Mouse (Mus musculus) hindbrain, embryonic 12.5 days (tissue): ENCODE data around the gene Anks1b. TPM values are rescaled to one million over a fixed set of nuclear protein-coding genes. Genes with fewer than 3 reads are reported as not detected.

ENCODE experiments used
- ATAC-seq: fragments of 200-750 bp; cut with Nextera tagmentation; 2 replicates; pipeline ENCODE4 v1.8.0; 2017; ENCODE audit warnings: moderate TSS enrichment; ENCODE audit not compliant: low FRiP score
- H3K27ac ChIP-seq: fragments of 300-500 bp; sonication (generic); 2 replicates; pipeline ENCODE4 v1.5.1; 2016; ENCODE audit warnings: mild to moderate bottlenecking
- H3K27me3 ChIP-seq: fragments of 300-500 bp; sonication (generic); 2 replicates; pipeline ENCODE4 v1.6.1; 2016; ENCODE audit warnings: mild to moderate bottlenecking
- H3K36me3 ChIP-seq: fragments of 300-500 bp; sonication (generic); 2 replicates; pipeline ENCODE4 v1.6.1; 2016; ENCODE audit warnings: mild to moderate bottlenecking
- H3K4me1 ChIP-seq: fragments of 300-500 bp; sonication (generic); 2 replicates; pipeline ENCODE4 v1.6.1; 2016
- H3K4me2 ChIP-seq: fragments of 300-500 bp; sonication (generic); replicated peaks from 2 replicates; pipeline ENCODE4 v1.6.1; 2016; ENCODE audit warnings: mild to moderate bottlenecking
- H3K4me3 ChIP-seq: fragments of 300-500 bp; sonication (generic); 2 replicates; pipeline ENCODE4 v1.5.1; 2016; ENCODE audit warnings: mild to moderate bottlenecking
- H3K9ac ChIP-seq: fragments of 300-500 bp; sonication (generic); 2 replicates; pipeline ENCODE4 v1.6.1; 2016; ENCODE audit warnings: mild to moderate bottlenecking, moderate library complexity
- H3K9me3 ChIP-seq: fragments of 300-500 bp; sonication (generic); replicated peaks from 2 replicates; pipeline ENCODE4 v1.6.1; 2016; ENCODE audit warnings: mild to moderate bottlenecking
- WGBS: fragments of 180-500 bp; shearing (Covaris S2); methylation state at CpG from one replicate; pipeline ENCODE4 v1.1.7; 2016; 5-methylcytosine and 5-hydroxymethylcytosine counted together
- polyA plus RNA-seq: library from polyadenylated mRNA; unstranded; fragments of >200 nt; fragmentation: Nextera tagmentation; extraction: Ambion mirVana; gene quantifications from 2 replicates; pipeline ENCODE4 v1.2.1, GENCODE M21; 2016

Anks1b gene
- polyA plus RNA-seq, 1 experiment from 2014 or later, result 26.1 TPM

- H3K4me2 ChIP-seq, result no peak overlapping the region
- no peak overlapping the region for H3K9ac ChIP-seq
- no peaks in the 10 kb centered on the region for H3K27me3 ChIP-seq
- no peak overlapping the region for H3K4me3 ChIP-seq
- no peaks in the 10 kb centered on the region for H3K9me3 ChIP-seq
- no peak overlapping the region for H3K27ac ChIP-seq
- H3K4me1 ChIP-seq, result no peaks in the 10 kb centered on the region
- ATAC-seq, result no peak
- H3K36me3 ChIP-seq, result no peaks in the 10 kb centered on the region
- 85% methylated on average over 3 of the region's 3 CpGs for WGBS
Observed at GRCm38 (mm10) chr10:90222793-90223495, 349.6 kb downstream of the Anks1b start.

GRCm38 (mm10) chr10:90235273-90235672, 362.0 kb downstream of the Anks1b start:
- Histone ChIP-seq H3K4me2 (no peak overlapping the region), H3K4me3 (no peak overlapping the region), H3K4me1 (no peaks in the 10 kb centered on the region), H3K9ac (no peak overlapping the region), H3K36me3 (no peaks in the 10 kb centered on the region), H3K27ac (no peak overlapping the region), H3K27me3 (no peaks in the 10 kb centered on the region), H3K9me3 (no peaks in the 10 kb centered on the region)
- 71% methylated on average over 3 of the region's 3 CpGs for WGBS
- ATAC-seq, result no peak

GRCm38 (mm10) chr10:90237290-90237689, 364.0 kb downstream of the Anks1b start:
- Histone ChIP-seq H3K27me3 (no peaks in the 10 kb centered on the region), H3K9me3 (no peaks in the 10 kb centered on the region), H3K4me2 (no peak overlapping the region), H3K4me3 (no peak overlapping the region), H3K27ac (no peak overlapping the region), H3K4me1 (no peaks in the 10 kb centered on the region), H3K36me3 (no peaks in the 10 kb centered on the region), H3K9ac (no peak overlapping the region)
- no peak for ATAC-seq
- 98% methylated on average over 3 of the region's 3 CpGs for WGBS

GRCm38 (mm10) chr10:90258944-90259714, 385.8 kb downstream of the Anks1b start:
- ATAC-seq, result no peak
- H3K9me3 ChIP-seq, result no peaks in the 10 kb centered on the region
- H3K27me3 ChIP-seq, result no peaks in the 10 kb centered on the region
- 55% methylated on average over 3 of the region's 3 CpGs for WGBS
- no peak overlapping the region for H3K4me3 ChIP-seq
- H3K27ac ChIP-seq, result no peak overlapping the region
- no peak overlapping the region for H3K4me2 ChIP-seq
- no peaks in the 10 kb centered on the region for H3K4me1 ChIP-seq
- H3K9ac ChIP-seq, result no peak overlapping the region
- no peaks in the 10 kb centered on the region for H3K36me3 ChIP-seq

DNA sequence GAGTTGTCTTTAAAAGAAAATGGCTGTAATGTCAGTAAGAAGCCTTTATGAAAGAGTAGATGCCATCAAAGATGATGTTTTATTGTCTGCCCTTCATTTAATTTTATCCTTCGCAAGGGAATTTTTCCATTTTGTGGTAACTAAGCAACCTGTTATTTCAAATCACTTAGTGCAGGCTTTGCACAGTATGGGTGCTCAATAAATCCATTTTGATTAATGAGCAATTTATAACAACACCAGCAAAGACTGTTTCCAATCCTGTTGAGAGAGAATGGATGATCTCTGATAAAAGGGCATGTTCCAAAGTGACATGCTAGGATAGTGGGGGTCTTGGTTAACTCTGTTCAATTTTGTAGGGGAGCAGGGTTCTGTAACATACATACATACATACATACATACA, 398.0 kb downstream of the Anks1b start:
- Histone ChIP-seq H3K27ac (no peak overlapping the region), H3K4me3 (no peak overlapping the region), H3K27me3 (no peaks in the 10 kb centered on the region), H3K36me3 (no peaks in the 10 kb centered on the region), H3K4me2 (no peak overlapping the region), H3K9ac (no peak overlapping the region), H3K4me1 (no peaks in the 10 kb centered on the region), H3K9me3 (no peaks in the 10 kb centered on the region)
- no peak for ATAC-seq
- WGBS, result 80% methylated on average over 1 of the region's 1 CpGs

DNA sequence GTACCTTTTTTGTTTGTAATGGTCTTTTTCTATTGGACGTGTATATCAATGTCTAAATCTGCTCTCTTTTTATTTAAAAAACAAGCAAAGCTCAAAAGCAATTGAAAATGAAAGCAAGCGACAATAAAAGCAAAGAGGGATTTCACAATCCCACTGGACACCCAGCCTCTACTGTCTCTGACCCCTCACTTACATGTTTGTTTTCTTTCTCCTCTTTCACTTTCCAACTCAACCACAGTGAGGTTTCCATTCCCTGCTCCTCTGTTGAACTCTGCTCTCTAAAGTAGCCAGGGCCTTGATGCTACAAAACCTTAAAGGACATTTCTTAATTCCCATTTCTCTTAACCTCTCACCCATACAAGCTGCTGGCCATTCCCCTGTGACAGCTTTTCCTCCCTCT, 400.0 kb downstream of the Anks1b start:
- Histone ChIP-seq H3K4me3 (no peak overlapping the region), H3K36me3 (no peaks in the 10 kb centered on the region), H3K4me1 (no peaks in the 10 kb centered on the region), H3K27me3 (no peaks in the 10 kb centered on the region), H3K27ac (no peak overlapping the region), H3K4me2 (no peak overlapping the region), H3K9me3 (no peaks in the 10 kb centered on the region), H3K9ac (no peak overlapping the region)
- no peak for ATAC-seq
- WGBS, result 78% methylated on average over 2 of the region's 2 CpGs

DNA sequence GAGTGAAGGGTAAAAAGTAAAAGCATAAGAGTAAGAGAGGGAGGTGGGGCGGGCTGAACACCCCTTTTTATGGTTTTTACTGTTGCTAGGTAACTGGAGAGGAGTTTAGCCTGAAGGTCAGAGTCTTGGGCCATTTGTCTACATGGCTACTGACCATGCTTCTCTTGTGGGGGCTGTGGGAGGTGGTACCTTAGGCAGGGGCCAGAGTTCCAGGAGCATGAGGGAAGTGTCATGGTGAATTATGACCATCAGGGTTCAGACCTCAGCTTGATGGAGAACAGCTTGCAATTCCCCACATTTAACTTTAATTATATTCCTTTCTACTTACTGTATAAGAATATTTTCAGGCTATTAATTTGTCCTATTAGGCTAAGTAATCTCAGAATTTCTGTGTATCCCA, 413.3 kb downstream of the Anks1b start:
- Histone ChIP-seq H3K27ac (no peak overlapping the region), H3K36me3 (no peaks in the 10 kb centered on the region), H3K4me1 (no peaks in the 10 kb centered on the region), H3K9me3 (no peaks in the 10 kb centered on the region), H3K9ac (no peak overlapping the region), H3K4me3 (no peak overlapping the region), H3K27me3 (no peaks in the 10 kb centered on the region), H3K4me2 (no peak overlapping the region)
- WGBS, result 100% methylated on average over 1 of the region's 1 CpGs
- no peak for ATAC-seq

- no peak for ATAC-seq
- H3K27ac ChIP-seq, result no peak overlapping the region
- H3K4me1 ChIP-seq, result no peaks in the 10 kb centered on the region
- H3K27me3 ChIP-seq, result no peaks in the 10 kb centered on the region
- H3K9ac ChIP-seq, result no peak overlapping the region
- H3K36me3 ChIP-seq, result no peaks in the 10 kb centered on the region
- 57% methylated on average over 1 of the region's 1 CpGs for WGBS
- H3K4me3 ChIP-seq, result no peak overlapping the region
- no peak overlapping the region for H3K4me2 ChIP-seq
- H3K9me3 ChIP-seq, result no peaks in the 10 kb centered on the region
Observed at GRCm38 (mm10) chr10:90303249-90303648, 429.9 kb downstream of the Anks1b start.

- Histone ChIP-seq H3K9me3 (no peaks in the 10 kb centered on the region), H3K27ac (no peak overlapping the region), H3K36me3 (no peaks in the 10 kb centered on the region), H3K4me3 (no peak overlapping the region), H3K4me1 (no peaks in the 10 kb centered on the region), H3K4me2 (no peak overlapping the region), H3K9ac (no peak overlapping the region), H3K27me3 (no peaks in the 10 kb centered on the region)
- ATAC-seq, result no peak
Observed at GRCm38 (mm10) chr10:90306156-90306555, 432.8 kb downstream of the Anks1b start.

- no peak overlapping the region for H3K4me2 ChIP-seq
- no peak for ATAC-seq
- no peak overlapping the region for H3K9ac ChIP-seq
- no peaks in the 10 kb centered on the region for H3K36me3 ChIP-seq
- 54% methylated on average over 5 of the region's 5 CpGs for WGBS
- H3K9me3 ChIP-seq, result no peaks in the 10 kb centered on the region
- no peak overlapping the region for H3K27ac ChIP-seq
- H3K4me1 ChIP-seq, result no peaks in the 10 kb centered on the region
- no peaks in the 10 kb centered on the region for H3K27me3 ChIP-seq
- H3K4me3 ChIP-seq, result no peak overlapping the region
Observed at GRCm38 (mm10) chr10:90307931-90308555, 434.7 kb downstream of the Anks1b start.

DNA sequence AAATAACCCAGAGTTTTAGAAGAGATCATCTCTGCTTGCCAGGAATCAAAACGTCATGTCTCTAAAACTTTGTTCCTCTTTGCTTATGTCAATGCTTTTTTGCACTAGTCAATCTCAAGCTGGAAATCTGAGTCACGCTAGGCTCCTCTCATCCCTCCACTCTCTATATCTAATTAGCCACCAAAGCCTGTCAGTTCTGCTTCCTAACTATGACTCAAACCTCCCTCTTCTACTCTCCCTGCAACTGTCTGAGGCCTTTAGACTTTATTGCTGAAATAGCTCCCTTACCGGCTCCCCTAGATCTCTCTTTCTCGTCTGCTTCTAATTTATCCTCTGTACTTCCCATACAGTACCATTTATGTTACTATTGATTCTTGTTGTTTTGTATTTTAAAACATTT, 456.5 kb downstream of the Anks1b start:
- WGBS, result 88% methylated on average over 4 of the region's 4 CpGs
- no peaks in the 10 kb centered on the region for H3K9me3 ChIP-seq
- H3K36me3 ChIP-seq, result no peaks in the 10 kb centered on the region
- no peak overlapping the region for H3K4me2 ChIP-seq
- no peak overlapping the region for H3K4me3 ChIP-seq
- no peaks in the 10 kb centered on the region for H3K27me3 ChIP-seq
- H3K27ac ChIP-seq, result no peak overlapping the region
- no peak for ATAC-seq
- H3K9ac ChIP-seq, result no peak overlapping the region
- H3K4me1 ChIP-seq, result no peaks in the 10 kb centered on the region

DNA sequence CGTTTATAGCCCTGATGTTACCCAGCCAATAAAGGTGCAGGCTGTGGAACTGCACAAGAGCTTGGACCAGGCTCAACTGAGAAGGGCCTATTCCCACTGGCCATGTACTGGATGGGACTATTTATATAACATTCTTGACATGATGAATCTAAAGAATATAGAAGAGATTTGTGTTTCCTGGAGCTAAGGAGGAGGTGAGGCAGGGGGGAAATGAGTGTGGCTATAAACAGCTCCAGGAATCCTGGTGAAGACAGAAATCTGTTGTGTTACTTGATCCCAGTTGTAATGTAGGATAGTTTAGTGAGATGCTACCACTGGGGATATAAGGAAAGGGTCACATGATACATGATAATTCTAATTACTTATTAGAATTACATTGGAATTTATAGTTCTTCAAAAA, 472.1 kb downstream of the Anks1b start:
- Histone ChIP-seq H3K36me3 (no peaks in the 10 kb centered on the region), H3K27me3 (no peaks in the 10 kb centered on the region), H3K9me3 (no peaks in the 10 kb centered on the region), H3K27ac (no peak overlapping the region), H3K4me2 (no peak overlapping the region), H3K4me3 (no peak overlapping the region), H3K9ac (no peak overlapping the region), H3K4me1 (no peaks in the 10 kb centered on the region)
- 90% methylated on average over 1 of the region's 1 CpGs for WGBS
- no peak for ATAC-seq
